Mouse (Mus musculus): ENCODE data around the gene Tbl1xr1. TPM values are rescaled to one million over a fixed set of nuclear protein-coding genes. Genes with fewer than 3 reads are reported as not detected.

The Tbl1xr1 gene
- total RNA-seq, 2 experiments from 2014 or later: 49.8 to 65.4 TPM

- intact Hi-C loops (cut with DNase I; ENCODE audit: low total_unique reads): loop anchor here (10.0 kb wide), 1 partner anchor 60 kb away; no protein-coding TSS in a partner anchor
Measured at GRCm38 (mm10) chr3:22084222-22084996, 8.0 kb downstream of the Tbl1xr1 start.

DNA sequence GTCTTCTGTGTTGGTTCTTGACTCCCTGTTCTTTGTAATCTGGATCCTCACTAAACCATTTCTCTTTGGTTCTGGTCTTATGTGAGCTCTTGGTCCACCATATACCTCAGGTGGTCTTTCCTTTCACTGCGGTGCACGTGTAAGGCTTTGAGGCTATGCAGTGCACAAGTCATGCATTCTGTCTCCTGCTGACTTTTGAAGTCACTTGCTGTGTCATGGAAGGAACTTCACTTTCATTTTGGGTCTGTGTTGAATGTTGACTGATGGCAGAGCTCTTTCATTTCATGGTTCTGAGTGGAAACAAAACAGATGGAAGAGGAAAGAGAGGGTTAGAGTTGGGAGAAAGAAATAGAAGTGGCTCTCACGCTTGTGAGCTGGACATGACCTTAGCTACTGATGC is 13.4 kb downstream of the Tbl1xr1 start:
- no peak for DNase-seq
- intact Hi-C loops (cut with DNase I; ENCODE audit: low total_unique reads): loop anchor here (10.0 kb wide), 1 partner anchor 55 kb away; no protein-coding TSS in a partner anchor

More at GRCm38 (mm10) chr3:22084222-22084996, 8.0 kb downstream of the Tbl1xr1 start:
- no peak for DNase-seq

- intact Hi-C loops (cut with DNase I; ENCODE audit: low total_unique reads): no loop called here
- peak; percentile 16 for DNase-seq
Measured at GRCm38 (mm10) chr3:22090431-22091265, 14.2 kb downstream of the Tbl1xr1 start.

DNA sequence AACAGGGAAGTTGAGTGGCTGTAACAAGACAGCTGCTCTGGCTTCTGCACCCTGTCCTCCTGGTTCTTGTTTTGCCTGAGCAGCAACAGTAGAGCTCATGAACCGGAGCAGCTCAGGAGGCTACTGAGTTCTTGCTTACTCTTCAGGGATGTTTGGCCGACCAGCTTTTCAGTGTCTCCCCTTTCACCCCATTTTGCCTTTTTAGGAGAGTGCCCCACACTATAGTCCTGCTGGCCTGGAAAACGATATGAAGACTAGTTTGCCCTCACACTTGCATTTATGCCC is 14.8 kb downstream of the Tbl1xr1 start:
- DNase-seq: no peak
- intact Hi-C loops (cut with DNase I; ENCODE audit: low total_unique reads): no loop called here

DNA sequence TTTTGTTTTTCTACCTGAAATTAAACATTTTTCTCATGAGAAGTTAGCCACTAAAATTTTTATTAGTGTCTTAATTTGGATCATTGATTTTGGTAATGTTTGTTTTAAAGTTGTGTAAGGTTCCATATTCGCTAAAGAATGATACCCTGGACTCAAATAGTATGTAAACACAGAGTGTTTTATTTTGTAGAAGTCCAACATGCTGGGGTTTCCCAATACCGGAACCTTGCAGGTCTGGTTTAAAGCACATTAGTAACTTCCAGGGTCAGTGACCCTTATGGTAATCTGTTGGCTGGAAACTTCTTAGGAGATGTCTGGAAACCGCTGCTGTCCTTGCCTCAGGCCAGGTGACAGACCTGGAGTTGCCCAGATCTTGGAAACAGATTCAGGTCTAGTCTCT is 15.2 kb downstream of the Tbl1xr1 start:
- intact Hi-C loops (cut with DNase I; ENCODE audit: low total_unique reads): no loop called here
- DNase-seq: no peak

GRCm38 (mm10) chr3:22092784-22093183 is 16.3 kb downstream of the Tbl1xr1 start:
- no peak for DNase-seq
- intact Hi-C loops (cut with DNase I; ENCODE audit: low total_unique reads): no loop called here

DNA sequence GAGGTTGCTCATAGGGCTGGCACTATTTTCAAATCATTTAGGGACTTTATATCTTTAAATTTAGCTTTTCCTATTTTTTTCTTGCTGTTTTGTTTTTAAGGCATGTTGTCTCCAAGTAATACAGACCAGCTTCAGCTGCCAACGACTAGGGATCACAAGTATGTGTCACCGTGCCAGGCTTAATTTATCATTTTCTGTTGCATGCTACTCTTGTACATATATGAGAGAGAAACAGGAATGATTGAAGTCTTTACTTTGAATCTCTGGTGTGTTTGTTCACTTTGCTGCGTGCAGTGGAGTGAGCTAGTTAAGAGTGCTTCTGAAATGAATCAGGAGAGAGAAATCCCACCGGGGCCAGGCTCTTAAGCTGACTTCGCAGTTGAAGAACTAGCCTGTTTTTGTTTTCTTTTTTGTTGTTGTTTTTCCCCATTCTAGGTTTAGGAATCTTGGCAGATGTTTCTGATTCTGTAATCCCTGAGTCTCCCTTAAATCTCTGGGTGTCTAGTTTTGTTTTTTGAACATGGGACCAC is 27.6 kb downstream of the Tbl1xr1 start:
- DNase-seq: no peak
- intact Hi-C loops (cut with DNase I; ENCODE audit: low total_unique reads): no loop called here

GRCm38 (mm10) chr3:22105471-22105870 is 29.0 kb downstream of the Tbl1xr1 start:
- DNase-seq: no peak
- intact Hi-C loops (cut with DNase I; ENCODE audit: low total_unique reads): no loop called here

DNA sequence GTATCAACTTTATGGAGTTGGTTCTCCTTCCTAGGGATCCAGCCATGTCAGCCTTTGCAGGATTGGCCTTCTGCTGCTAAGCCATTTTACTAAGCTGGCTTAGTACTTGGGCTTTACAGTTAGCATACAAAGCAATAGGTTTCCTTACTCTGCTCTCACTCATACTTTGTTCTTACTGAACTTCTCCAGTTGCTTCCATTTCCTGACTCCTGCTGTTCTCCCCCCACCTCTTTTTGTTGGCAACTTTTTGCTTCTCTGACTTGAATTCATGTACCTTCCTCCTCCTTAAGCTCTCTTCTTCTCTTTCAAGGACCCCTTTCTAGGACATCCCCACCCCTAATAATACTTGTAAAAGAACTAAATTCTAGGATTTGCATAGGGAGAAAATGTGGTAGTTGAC is 31.6 kb downstream of the Tbl1xr1 start:
- intact Hi-C loops (cut with DNase I; ENCODE audit: low total_unique reads): no loop called here

DNA sequence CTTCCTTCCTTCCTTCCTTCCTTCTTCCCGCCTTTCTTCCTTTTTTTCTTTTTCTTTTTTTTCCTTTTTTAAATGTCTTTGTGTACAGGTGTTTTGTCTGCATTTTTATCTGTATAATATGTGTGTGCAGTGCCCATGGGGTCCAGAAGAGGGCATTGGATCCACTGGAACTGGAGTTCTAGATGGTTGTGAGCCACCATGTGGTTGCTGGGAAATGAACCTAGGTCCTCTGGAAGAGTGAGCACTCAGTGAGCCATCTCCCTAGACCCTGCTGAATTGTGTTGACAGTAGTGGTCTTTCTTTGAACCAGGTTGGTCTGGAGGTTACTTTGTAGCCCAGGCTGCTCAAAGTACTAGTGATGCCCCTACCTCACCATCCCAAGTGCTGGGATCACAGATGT is 33.2 kb downstream of the Tbl1xr1 start:
- intact Hi-C loops (cut with DNase I; ENCODE audit: low total_unique reads): no loop called here
- DNase-seq: no peak

More for the DNA sequence above, 31.6 kb downstream of the Tbl1xr1 start:
- no peak for DNase-seq

DNA sequence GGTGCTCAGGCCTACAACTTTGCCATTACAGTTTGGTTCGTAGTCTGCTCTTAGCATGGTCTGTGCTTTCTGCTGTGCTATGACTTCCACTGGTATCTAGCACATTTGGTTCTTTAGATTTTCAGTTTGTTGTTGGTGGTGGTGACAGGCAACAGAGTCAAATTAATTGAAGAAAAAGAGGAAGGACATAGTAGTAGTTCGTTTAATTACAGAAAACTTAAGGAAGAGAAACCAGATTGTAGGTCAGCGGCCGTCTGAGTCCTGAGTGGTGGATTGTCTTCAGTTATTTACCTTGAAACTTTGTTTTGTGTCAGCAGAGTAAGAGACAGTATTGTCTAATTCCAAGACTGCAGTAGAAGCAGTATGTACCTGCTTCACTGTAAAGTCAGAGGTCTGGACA is 37.3 kb downstream of the Tbl1xr1 start:
- no peak for DNase-seq
- intact Hi-C loops (cut with DNase I; ENCODE audit: low total_unique reads): no loop called here

DNA sequence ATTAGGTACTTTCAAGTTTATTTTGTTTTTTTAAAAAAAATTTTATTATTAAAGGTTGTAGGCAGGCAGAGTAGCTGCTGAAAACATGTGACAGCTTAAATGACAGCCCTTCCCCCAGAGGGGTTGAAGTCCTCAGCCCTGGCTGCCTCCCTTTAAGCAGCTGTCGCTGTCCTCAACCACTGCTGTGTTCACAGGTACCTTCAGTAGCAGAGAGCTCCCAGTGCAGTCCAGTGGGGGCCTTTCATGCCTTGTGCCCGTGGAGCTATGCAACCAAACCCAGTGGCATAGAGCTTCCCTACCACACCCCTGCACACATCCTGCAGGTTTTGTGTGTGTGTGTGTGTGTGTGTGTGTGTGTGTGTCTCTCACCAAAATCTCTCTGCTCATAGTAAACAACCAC is 38.8 kb downstream of the Tbl1xr1 start:
- intact Hi-C loops (cut with DNase I; ENCODE audit: low total_unique reads): no loop called here
- DNase-seq: peak; percentile 40

- DNase-seq: no peak
- intact Hi-C loops (cut with DNase I; ENCODE audit: low total_unique reads): no loop called here
Measured at GRCm38 (mm10) chr3:22115678-22116077, 39.2 kb downstream of the Tbl1xr1 start.

GRCm38 (mm10) chr3:22116188-22116587 is 39.7 kb downstream of the Tbl1xr1 start:
- no peak for DNase-seq
- intact Hi-C loops (cut with DNase I; ENCODE audit: low total_unique reads): no loop called here

GRCm38 (mm10) chr3:22121741-22122140 is 45.3 kb downstream of the Tbl1xr1 start:
- DNase-seq: no peak
- intact Hi-C loops (cut with DNase I; ENCODE audit: low total_unique reads): no loop called here

GRCm38 (mm10) chr3:22123145-22123544 is 46.7 kb downstream of the Tbl1xr1 start:
- intact Hi-C loops (cut with DNase I; ENCODE audit: low total_unique reads): no loop called here
- DNase-seq: no peak

GRCm38 (mm10) chr3:22126251-22126826 is 49.9 kb downstream of the Tbl1xr1 start:
- intact Hi-C loops (cut with DNase I; ENCODE audit: low total_unique reads): no loop called here
- no peak for DNase-seq

GRCm38 (mm10) chr3:22131277-22131676 is 54.8 kb downstream of the Tbl1xr1 start:
- intact Hi-C loops (cut with DNase I; ENCODE audit: low total_unique reads): no loop called here
- no peak for DNase-seq

- intact Hi-C loops (cut with DNase I; ENCODE audit: low total_unique reads): no loop called here
Measured at GRCm38 (mm10) chr3:22133626-22134025, 57.2 kb downstream of the Tbl1xr1 start.

More at GRCm38 (mm10) chr3:22133626-22134025, 57.2 kb downstream of the Tbl1xr1 start:
- DNase-seq: no peak
